Mouse (Mus musculus): ENCODE measurements around the gene Bnc2.

- TF ChIP-seq CTCF (IDR thresholded peaks at IDR 0.05; ENCODE audit: borderline replicate concordance, control insufficient read depth, extremely low read depth, insufficient read depth, low read length, poor library complexity) (no peak), POLR2A (IDR thresholded peaks at IDR 0.05; ENCODE audit: control insufficient read depth, extremely low read depth, insufficient read depth, low read length, poor library complexity) (no peak)
These were observed 357.7 kb downstream of the Bnc2 start for GRCm38 (mm10) chr4:84317421-84317820.

Measured in thymus, adult 2 months (tissue).